In the genomic region with DNA sequence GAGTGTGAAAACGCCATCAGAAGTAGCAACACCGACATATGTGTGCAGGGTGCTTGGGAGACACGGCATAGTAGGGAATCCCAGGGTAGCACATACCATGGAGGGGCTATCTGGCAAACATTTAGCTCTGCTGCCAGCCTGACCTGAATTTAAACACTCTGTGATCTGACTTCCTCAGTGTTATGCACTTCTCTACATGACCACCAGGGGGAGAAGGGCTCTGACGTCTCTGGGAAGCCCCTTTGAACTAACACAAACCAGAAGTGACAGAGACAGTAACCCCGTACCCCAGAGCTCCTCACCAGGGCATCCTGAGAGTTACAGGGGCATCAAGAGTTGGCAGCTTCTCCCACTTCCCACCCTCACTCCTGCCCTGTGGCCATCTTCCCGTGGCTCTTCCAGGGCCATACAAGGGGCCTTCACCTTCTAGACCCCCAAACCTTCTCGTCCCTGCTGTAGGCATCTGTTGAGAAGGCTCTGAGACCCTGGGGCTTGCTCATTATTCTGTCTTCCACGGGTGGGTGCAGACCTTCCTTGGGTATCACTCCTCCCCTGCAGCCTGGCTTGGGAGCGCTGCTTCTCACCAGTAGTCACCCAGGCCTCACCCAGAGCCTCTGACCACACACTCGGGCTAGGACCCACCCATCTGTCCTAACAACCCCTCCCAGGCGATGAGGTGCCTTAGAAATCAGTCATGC, we compare ENCODE assay signal across 8 mouse cellular contexts. TPM values are rescaled to one million over a fixed set of nuclear protein-coding genes. Genes with fewer than 3 reads are reported as not detected.
DNase-seq lines count a peak whose midpoint lies in the region; ATAC-seq and TF ChIP-seq lines count a peak whose summit lies in the region.
"Had no signal": no experiment of that assay in that cellular context is flagged by ENCODE, and none has a peak within 500 bp of the region (broad histone marks: within the 10 kb centered on the region; RNA-seq: fewer than 3 reads in every experiment).

No protein-coding gene starts in this region.

- H3K27ac ChIP-seq in kidney, postnatal 0 days: no peak overlapping the region
- H3K27ac ChIP-seq: heart, embryonic 13.5 days had no signal

- H3K4me1 ChIP-seq in kidney, postnatal 0 days (replicated peaks; ENCODE audit: insufficient read depth, low read length): peaks cover 2% of the 10 kb centered on the region; the same call in 1 of the 2 replicates

- no peak overlapping the region for H3K4me2 ChIP-seq in kidney, postnatal 0 days (ENCODE audit: low read length)
- H3K4me2 ChIP-seq: heart, embryonic 13.5 days had no signal

- no peaks in the 10 kb centered on the region for H3K27me3 ChIP-seq in kidney, postnatal 0 days (ENCODE audit: insufficient read depth, low read length)
- H3K27me3 ChIP-seq: heart, embryonic 13.5 days had no signal

- no peaks in the 10 kb centered on the region for H3K9me3 ChIP-seq in kidney, postnatal 0 days (replicated peaks; ENCODE audit: low read length)
- H3K9me3 ChIP-seq: heart, embryonic 13.5 days had no signal

- no peak overlapping the region for H3K4me3 ChIP-seq in kidney, postnatal 0 days (replicated peaks; ENCODE audit: low read depth, low read length)
- H3K4me3 ChIP-seq: heart, embryonic 13.5 days had no signal

- TF ChIP-seq CTCF in kidney, postnatal 0 days (IDR thresholded peaks at IDR 0.05; ENCODE audit: low read depth): peak; percentile 91

- intact Hi-C loops in left cerebral cortex, postnatal 4 days (cut with DNase I): no loop called here
- intact Hi-C loops in left cerebral cortex, postnatal 25 days (cut with DNase I): no loop called here

- H3K9ac ChIP-seq in kidney, postnatal 0 days (ENCODE audit: low read depth, low read length): no peak overlapping the region
- H3K9ac ChIP-seq: heart, embryonic 13.5 days had no signal

- no peak for ATAC-seq in kidney, postnatal 0 days (replicated peaks; ENCODE audit: low FRiP score, low read depth)

- no peaks in the 10 kb centered on the region for H3K36me3 ChIP-seq in kidney, postnatal 0 days (ENCODE audit: insufficient read depth, low read length)

- WGBS in kidney, postnatal 0 days: 55% methylated on average over 11 of the region's 11 CpGs

- peak; percentile 56 for DNase-seq in left cerebral cortex, postnatal 4 days
- DNase-seq in left cerebral cortex, postnatal 25 days (ENCODE audit: low spot score in 2 of 2): no peak
- DNase-seq in adipocyte (ENCODE audit: low spot score): peak; percentile 49
- peak; percentile 62 for DNase-seq in embryo, embryonic 9.5 days (ENCODE audit: extremely low spot score)
- DNase-seq in kidney, postnatal 0 days (ENCODE audit: low spot score): peak; percentile 74
- DNase-seq in naive thymus-derived CD4-positive, alpha-beta T cell, adult 2 months (ENCODE audit: low read depth): peak; percentile 36
- no peak for DNase-seq in right cerebral cortex, postnatal 14 days

RNA-seq across cellular contexts. Expression of gene Rcvrn, which starts 37.3 kb away (rescaled TPM):
- total RNA-seq in left cerebral cortex, postnatal 4 days (2021): 1 to 10 TPM; 1.5 to 2.4 TPM
- 1 to 10 TPM; 1.1 TPM for total RNA-seq in left cerebral cortex, postnatal 25 days (2021)
- not detected in 2 replicates for polyA plus RNA-seq in kidney, postnatal 0 days (2015; fragmentation: Nextera tagmentation; extraction: Ambion mirVana)
- polyA plus RNA-seq: heart, embryonic 13.5 days had no signal

Comparison
In these comparisons a context has a peak if more than half of its experiments do, and no peak if none do; other contexts are left out.
1. DNase-seq: peak in left cerebral cortex, postnatal 4 days (single experiment), adipocyte (single experiment), embryo, embryonic 9.5 days (single experiment), kidney, postnatal 0 days (single experiment) and naive thymus-derived CD4-positive, alpha-beta T cell, adult 2 months (single experiment); none in left cerebral cortex, postnatal 25 days (0 of 2) and right cerebral cortex, postnatal 14 days (single experiment).